Mouse (Mus musculus): Measurements from ENCODE around the gene Ctsl. TPM values are rescaled to one million over a fixed set of nuclear protein-coding genes. Genes with fewer than 3 reads are reported as not detected.

The Ctsl gene
- polyA plus RNA-seq, 1 experiment from 2014 or later, result 169 TPM

DNA sequence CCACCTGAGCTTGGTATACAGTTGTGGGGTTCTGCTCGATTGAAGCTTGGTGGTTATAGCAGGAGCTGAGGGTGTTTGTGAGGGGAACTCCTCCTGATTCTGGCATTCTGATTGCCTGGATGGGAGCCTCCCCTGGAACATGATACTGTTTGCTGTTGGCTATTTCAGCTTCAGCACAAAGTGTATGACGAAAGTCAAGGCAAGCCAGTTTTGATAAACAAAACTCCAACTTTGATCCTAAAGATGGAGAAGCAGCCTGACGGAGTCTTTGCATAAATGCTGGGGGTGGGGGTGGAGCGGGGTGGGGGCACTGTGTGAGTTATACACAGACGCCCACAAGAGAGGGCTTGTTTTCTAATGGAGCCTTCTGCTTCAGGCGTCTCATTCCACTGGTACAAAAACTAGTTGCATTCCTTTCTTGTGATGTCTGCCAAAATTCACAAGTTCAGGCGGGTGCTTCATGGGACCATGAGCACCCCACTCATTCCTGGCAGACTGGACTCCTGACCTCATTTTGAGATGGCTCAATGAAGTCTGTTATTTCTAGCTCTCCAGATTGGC, 30.2 kb upstream of the Ctsl start:
- H3K27ac ChIP-seq (replicated peaks), result no peak overlapping the region
- ATAC-seq (ENCODE audit: low read depth), result no peak
- H3K4me2 ChIP-seq, result no peak overlapping the region
- no peaks in the 10 kb centered on the region for H3K4me1 ChIP-seq (replicated peaks)
- no peaks in the 10 kb centered on the region for H3K36me3 ChIP-seq
- 69% methylated on average over 7 of the region's 7 CpGs for WGBS
- H3K27me3 ChIP-seq, result no peaks in the 10 kb centered on the region
- no peak overlapping the region for H3K4me3 ChIP-seq
- H3K9ac ChIP-seq, result no peak overlapping the region
- no peaks in the 10 kb centered on the region for H3K9me3 ChIP-seq

DNA sequence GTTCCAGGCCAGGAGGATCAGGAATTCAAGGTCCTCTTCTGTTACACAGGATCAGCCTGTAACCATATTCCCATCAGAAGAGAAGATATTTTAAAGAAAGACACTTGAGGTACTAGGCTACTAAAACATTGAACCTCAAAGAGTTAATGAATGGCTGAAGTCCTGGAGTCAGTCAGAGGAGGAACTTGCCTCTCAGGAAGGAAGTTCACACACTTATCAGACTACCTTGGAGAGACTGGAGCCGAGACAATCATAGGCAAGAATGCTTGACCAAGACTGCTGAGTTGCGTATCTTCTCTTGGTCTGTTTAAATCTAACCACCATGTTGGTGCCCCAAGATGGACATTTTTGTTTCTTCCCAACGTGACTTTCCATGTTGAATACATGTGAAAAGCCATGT, 29.2 kb upstream of the Ctsl start:
- no peaks in the 10 kb centered on the region for H3K27me3 ChIP-seq
- no peak for ATAC-seq (ENCODE audit: low read depth)
- H3K9me3 ChIP-seq, result no peaks in the 10 kb centered on the region
- H3K9ac ChIP-seq, result no peak overlapping the region
- no peaks in the 10 kb centered on the region for H3K4me1 ChIP-seq (replicated peaks)
- no peak overlapping the region for H3K4me3 ChIP-seq
- 84% methylated on average over 3 of the region's 3 CpGs for WGBS
- no peaks in the 10 kb centered on the region for H3K36me3 ChIP-seq
- H3K4me2 ChIP-seq, result no peak overlapping the region
- no peak overlapping the region for H3K27ac ChIP-seq (replicated peaks)

DNA sequence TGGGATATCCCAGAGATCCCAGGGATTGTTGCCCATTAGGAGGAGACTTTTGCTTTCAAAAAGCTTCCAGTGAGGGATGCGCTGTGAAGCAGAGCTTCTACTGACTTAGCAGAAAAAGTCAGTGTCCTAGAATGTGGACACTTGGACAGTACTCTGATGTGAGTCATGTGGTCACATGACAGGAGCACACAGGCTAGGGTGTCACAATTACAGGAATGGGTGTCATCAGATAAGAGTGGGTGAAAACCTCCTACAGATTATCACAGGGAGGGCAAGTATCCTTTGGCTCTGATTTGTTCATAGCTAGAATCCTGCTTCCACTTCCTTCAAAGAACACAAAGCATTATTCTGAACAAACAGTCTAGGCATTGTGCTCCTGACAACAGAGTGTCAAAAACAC, 27.4 kb upstream of the Ctsl start:
- Histone ChIP-seq H3K4me1 (replicated peaks) (no peaks in the 10 kb centered on the region), H3K4me2 (no peak overlapping the region), H3K9me3 (no peaks in the 10 kb centered on the region), H3K4me3 (no peak overlapping the region), H3K27me3 (no peaks in the 10 kb centered on the region), H3K9ac (no peak overlapping the region), H3K36me3 (no peaks in the 10 kb centered on the region), H3K27ac (replicated peaks) (no peak overlapping the region)
- 98% methylated on average over 1 of the region's 1 CpGs for WGBS
- no peak for ATAC-seq (ENCODE audit: low read depth)

DNA sequence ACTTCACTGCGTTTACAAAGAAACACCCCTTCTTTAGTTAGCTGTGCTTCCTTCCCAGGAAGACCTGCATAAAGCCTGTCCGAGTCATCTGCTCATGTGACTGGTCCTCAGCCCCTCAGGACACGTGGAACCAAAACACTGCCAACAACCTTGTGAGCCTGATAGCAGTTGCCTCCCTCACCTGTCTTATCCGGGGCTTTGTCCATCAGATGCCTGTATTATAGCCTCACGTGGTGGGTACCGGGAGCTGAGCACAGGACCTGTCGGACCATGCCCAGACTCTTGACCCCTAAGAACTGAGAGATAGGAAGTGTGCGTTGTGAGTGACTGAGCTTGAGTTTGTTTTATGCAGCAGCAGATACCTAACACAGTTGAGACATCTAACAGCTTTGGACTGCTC, 26.3 kb upstream of the Ctsl start:
- H3K27ac ChIP-seq (replicated peaks), result no peak overlapping the region
- no peak overlapping the region for H3K4me3 ChIP-seq
- no peak overlapping the region for H3K9ac ChIP-seq
- ATAC-seq (ENCODE audit: low read depth), result no peak
- H3K27me3 ChIP-seq, result no peaks in the 10 kb centered on the region
- WGBS, result 78% methylated on average over 8 of the region's 8 CpGs
- H3K4me2 ChIP-seq, result no peak overlapping the region
- H3K9me3 ChIP-seq, result no peaks in the 10 kb centered on the region
- H3K36me3 ChIP-seq, result no peaks in the 10 kb centered on the region
- no peaks in the 10 kb centered on the region for H3K4me1 ChIP-seq (replicated peaks)

DNA sequence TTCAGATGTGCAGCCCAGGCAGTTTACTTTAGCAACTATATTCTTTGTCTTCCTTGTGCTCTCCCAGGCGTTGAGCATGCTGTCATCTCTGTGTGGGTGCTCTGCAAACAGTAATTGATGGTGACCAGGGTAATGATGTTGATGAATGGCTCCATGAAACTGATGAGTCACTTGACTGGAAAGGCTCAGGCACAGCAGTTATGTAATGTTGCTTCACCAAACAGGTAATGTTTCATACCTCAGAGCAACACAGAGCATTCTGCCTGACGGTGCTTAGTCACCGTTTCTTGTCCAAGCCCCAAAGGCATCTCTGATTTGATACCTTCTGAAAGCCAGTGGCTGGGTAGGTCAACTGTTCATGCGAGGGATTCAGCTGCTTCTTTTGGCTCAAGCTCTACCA, 17.7 kb upstream of the Ctsl start:
- no peaks in the 10 kb centered on the region for H3K4me1 ChIP-seq (replicated peaks)
- no peak overlapping the region for H3K4me2 ChIP-seq
- H3K4me3 ChIP-seq, result no peak overlapping the region
- ATAC-seq (ENCODE audit: low read depth), result no peak
- H3K27me3 ChIP-seq, result no peaks in the 10 kb centered on the region
- H3K27ac ChIP-seq (replicated peaks), result no peak overlapping the region
- 73% methylated on average over 4 of the region's 4 CpGs for WGBS
- H3K9ac ChIP-seq, result no peak overlapping the region
- no peaks in the 10 kb centered on the region for H3K9me3 ChIP-seq
- no peaks in the 10 kb centered on the region for H3K36me3 ChIP-seq

DNA sequence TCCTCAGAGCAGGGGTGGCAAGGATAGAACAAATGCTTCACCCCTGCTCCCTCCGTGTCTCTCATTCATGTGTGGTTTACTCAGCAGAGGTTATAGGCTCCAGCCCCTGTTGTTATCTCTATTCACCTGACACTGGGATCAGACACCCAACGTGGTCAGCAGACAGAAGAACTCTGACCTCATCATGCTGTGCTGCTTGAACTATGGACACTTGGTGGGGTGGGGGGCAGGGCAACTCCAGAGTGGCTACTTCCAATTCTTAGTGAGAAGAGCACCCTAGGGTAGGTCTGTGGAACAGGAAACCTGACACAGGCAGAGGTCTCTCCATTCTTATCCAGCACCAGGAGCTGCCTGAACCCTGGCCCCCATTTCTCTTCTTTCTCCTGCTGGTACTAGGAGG, 15.4 kb upstream of the Ctsl start:
- Histone ChIP-seq H3K4me1 (replicated peaks) (no peaks in the 10 kb centered on the region), H3K27ac (replicated peaks) (no peak overlapping the region), H3K4me2 (no peak overlapping the region), H3K36me3 (no peaks in the 10 kb centered on the region), H3K4me3 (no peak overlapping the region), H3K9ac (no peak overlapping the region), H3K9me3 (no peaks in the 10 kb centered on the region), H3K27me3 (no peaks in the 10 kb centered on the region)
- 44% methylated on average over 2 of the region's 2 CpGs for WGBS
- ATAC-seq (ENCODE audit: low read depth), result no peak

DNA sequence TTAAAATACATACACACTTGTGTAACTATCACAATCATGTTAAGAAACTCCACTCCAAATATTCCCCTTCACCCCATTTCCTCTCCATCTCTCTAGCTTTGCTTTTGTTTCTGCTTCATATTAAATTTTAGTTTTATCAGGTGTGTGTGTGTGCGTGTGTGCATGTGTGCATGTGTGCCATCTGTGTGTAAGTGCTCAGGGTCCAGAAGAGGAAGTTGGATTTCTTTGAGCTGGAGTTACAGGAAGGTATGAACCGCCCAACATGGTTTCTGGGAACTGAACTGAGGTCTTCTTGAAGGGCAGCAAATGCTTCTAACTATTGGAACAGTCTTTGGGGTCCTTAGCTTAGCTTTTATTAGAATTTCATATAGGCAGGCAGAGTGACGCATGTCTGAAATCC, 14.2 kb upstream of the Ctsl start:
- Histone ChIP-seq H3K27ac (replicated peaks) (no peak overlapping the region), H3K9me3 (no peaks in the 10 kb centered on the region), H3K9ac (no peak overlapping the region), H3K4me1 (replicated peaks) (no peaks in the 10 kb centered on the region), H3K36me3 (no peaks in the 10 kb centered on the region), H3K4me3 (no peak overlapping the region), H3K27me3 (no peaks in the 10 kb centered on the region), H3K4me2 (no peak overlapping the region)
- no peak for ATAC-seq (ENCODE audit: low read depth)
- 90% methylated on average over 3 of the region's 3 CpGs for WGBS

DNA sequence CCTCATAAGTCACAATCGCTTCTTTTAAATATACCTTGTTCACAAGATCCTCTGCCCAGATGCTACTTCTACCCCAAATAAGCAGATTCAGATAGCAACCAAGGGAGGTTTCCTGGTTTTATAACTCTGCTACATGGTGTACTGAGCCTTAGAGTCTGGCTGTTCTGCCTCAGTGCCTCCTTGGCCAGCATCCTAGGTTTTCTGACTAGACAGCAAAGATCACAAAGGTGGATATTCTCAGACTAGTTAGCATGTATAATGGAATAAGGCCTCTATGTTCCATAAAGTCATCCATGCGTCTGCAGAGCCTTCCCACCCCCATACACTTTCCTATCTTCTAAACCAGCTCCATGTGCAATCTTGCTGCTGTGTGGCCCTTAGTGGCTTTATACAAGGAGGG, 9.6 kb upstream of the Ctsl start:
- no peaks in the 10 kb centered on the region for H3K36me3 ChIP-seq
- H3K27me3 ChIP-seq, result no peaks in the 10 kb centered on the region
- 92% methylated on average over 2 of the region's 2 CpGs for WGBS
- H3K9ac ChIP-seq, result no peak overlapping the region
- H3K4me3 ChIP-seq, result no peak overlapping the region
- no peaks in the 10 kb centered on the region for H3K4me1 ChIP-seq (replicated peaks)
- no peaks in the 10 kb centered on the region for H3K9me3 ChIP-seq
- no peak for ATAC-seq (ENCODE audit: low read depth)
- no peak overlapping the region for H3K4me2 ChIP-seq
- H3K27ac ChIP-seq (replicated peaks), result no peak overlapping the region

DNA sequence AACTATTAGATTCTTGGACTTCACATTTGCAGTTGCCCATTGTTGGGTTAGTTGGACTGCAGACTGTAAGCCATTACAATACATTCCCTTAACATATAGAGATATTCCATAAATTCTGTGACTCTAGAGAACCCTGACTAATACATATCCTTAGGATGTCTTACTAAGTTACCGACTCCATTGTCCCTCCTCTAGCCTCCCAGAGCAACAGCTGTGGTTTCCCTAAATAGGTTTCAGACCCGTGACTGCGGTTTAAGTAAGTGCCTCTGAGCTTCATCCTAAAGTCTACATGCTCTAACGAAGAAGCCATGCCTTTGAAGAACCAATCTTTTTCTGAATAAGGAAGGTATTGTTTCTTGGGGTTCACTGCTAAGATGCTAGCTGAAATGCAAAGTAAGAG, 7.9 kb upstream of the Ctsl start:
- H3K9me3 ChIP-seq, result no peaks in the 10 kb centered on the region
- H3K9ac ChIP-seq, result no peak overlapping the region
- no peak overlapping the region for H3K27ac ChIP-seq (replicated peaks)
- ATAC-seq (ENCODE audit: low read depth), result no peak
- H3K4me3 ChIP-seq, result no peak overlapping the region
- no peak overlapping the region for H3K4me2 ChIP-seq
- no peaks in the 10 kb centered on the region for H3K27me3 ChIP-seq
- no peaks in the 10 kb centered on the region for H3K4me1 ChIP-seq (replicated peaks)
- H3K36me3 ChIP-seq, result no peaks in the 10 kb centered on the region
- 84% methylated on average over 4 of the region's 4 CpGs for WGBS

DNA sequence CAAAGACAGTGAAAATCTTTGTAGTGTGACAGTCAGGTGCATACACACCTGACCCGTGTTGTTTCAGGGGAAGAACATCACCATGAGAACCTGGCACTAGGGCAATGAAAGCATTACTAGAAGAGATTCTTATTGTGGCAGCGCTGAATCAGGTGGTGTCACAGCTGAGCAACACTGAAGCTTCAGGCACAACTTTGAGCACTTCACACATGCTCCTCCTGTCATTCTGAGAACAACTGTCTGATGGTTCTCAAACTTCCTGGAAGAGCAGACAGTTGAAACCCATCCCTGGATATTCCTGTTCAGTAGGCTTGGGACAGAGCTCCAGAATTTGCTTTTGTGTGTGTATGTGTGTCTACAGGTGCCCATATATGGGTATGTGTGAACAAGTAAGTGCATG, 5.8 kb upstream of the Ctsl start:
- H3K9ac ChIP-seq, result no peak overlapping the region
- no peaks in the 10 kb centered on the region for H3K36me3 ChIP-seq
- no peak overlapping the region for H3K4me2 ChIP-seq
- ATAC-seq (ENCODE audit: low read depth), result no peak
- no peak overlapping the region for H3K27ac ChIP-seq (replicated peaks)
- H3K4me3 ChIP-seq, result no peak overlapping the region
- H3K9me3 ChIP-seq, result no peaks in the 10 kb centered on the region
- H3K27me3 ChIP-seq, result no peaks in the 10 kb centered on the region
- WGBS, result 95% methylated on average over 2 of the region's 2 CpGs
- H3K4me1 ChIP-seq (replicated peaks), result no peaks in the 10 kb centered on the region

DNA sequence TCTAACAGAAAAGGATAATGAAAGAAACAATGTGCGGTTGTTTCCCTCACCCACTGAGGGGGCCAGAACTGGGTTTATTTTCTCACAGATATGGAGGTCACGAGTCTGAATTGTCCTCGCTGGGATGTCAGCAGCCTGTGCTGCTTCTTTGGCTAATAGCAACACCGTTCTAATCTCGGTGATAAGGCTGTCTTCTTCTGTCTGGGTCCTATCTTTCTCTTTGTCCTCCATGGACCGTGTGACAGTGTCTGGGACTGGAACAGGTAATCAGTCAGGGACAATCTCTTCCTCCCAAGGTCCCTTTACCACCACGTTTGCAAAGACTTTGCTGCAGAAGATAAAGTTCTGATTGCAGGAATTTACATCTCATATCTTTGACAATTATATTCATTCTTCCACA, 4.5 kb upstream of the Ctsl start:
- H3K4me3 ChIP-seq, result no peak overlapping the region
- no peak overlapping the region for H3K4me2 ChIP-seq
- ATAC-seq (ENCODE audit: low read depth), result no peak
- no peaks in the 10 kb centered on the region for H3K27me3 ChIP-seq
- 75% methylated on average over 7 of the region's 7 CpGs for WGBS
- H3K4me1 ChIP-seq (replicated peaks), result 0 out of 2 replicates have a peak, but pooled peaks cover 2% of the 10 kb centered on the region
- no peaks in the 10 kb centered on the region for H3K36me3 ChIP-seq
- H3K9ac ChIP-seq, result no peak overlapping the region
- no peaks in the 10 kb centered on the region for H3K9me3 ChIP-seq
- no peak overlapping the region for H3K27ac ChIP-seq (replicated peaks)

DNA sequence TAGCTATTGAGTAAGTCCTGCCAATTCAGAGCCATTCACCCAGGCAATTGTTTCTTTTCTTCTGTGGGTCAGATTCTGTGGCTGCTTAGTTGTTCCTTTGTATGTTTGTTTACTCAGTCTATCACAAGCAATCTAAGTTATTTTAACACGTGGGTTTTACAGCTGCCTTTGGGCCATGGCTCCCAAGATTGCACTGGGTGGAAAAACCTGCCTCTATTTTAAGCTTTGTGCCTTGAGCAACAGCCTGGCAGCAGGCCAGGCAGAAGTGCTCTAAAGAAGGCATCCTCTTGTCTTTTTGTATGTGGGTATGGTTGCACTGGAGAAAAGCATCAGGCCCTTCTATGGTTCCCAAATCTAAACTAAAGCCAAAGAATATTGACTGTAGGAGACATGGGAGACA, 3.0 kb upstream of the Ctsl start:
- H3K27me3 ChIP-seq, result no peaks in the 10 kb centered on the region
- H3K36me3 ChIP-seq, result no peaks in the 10 kb centered on the region
- WGBS, result 7% methylated on average over 1 of the region's 1 CpGs
- ATAC-seq (ENCODE audit: low read depth), result no peak
- H3K4me1 ChIP-seq (replicated peaks), result peaks cover 12% of the 10 kb centered on the region
- H3K27ac ChIP-seq (replicated peaks), result no peak overlapping the region
- H3K4me3 ChIP-seq, result no peak overlapping the region
- H3K9ac ChIP-seq, result no peak overlapping the region
- H3K4me2 ChIP-seq, result no peak overlapping the region
- H3K9me3 ChIP-seq, result no peaks in the 10 kb centered on the region

DNA sequence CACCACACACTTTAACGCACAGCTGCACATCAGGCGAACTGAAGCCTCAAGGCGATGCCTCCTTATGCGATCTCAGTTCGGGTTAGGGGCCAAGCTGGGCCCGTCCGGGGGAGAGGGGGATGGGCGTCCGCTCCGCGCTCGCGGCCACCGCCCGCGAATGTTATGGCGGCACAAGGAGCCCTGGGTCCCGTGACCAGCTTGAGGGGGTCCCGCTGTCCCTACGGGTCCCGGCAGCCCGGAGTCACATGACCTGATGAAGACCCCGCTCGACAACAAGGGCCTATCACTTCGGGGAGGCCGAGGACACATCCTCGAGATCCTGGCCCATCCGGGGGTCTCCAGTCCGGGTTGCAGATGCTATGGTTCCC, 901 bp downstream of the Ctsl start:
- Histone ChIP-seq H3K27me3 (no peaks in the 10 kb centered on the region), H3K4me1 (replicated peaks) (peaks cover 16% of the 10 kb centered on the region), H3K9me3 (no peaks in the 10 kb centered on the region), H3K9ac (peak overlapping the region; percentile 82), H3K4me2 (peak overlapping the region; percentile 81), H3K27ac (replicated peaks) (peak overlapping the region; percentile 57), H3K36me3 (peaks cover 29% of the 10 kb centered on the region), H3K4me3 (peak overlapping the region; percentile 83)
- WGBS, result 0% methylated on average over 29 of the region's 29 CpGs
- peak; percentile 87 for ATAC-seq (ENCODE audit: low read depth)

All from neural tube, embryonic 13.5 days (tissue).